Mouse (Mus musculus) E14TG2a.4 (cell line): ENCODE data around the gene Cdk2ap2.

Source experiments
- CTCF ChIP-seq: conservative IDR thresholded peaks from 2 replicates; pipeline ENCODE4 v1.5.1; 2014; ENCODE audit warnings: low read length
- NANOG ChIP-seq: IDR thresholded peaks from 2 replicates; pipeline ENCODE4 v1.6.1; 2014; ENCODE audit warnings: borderline replicate concordance, low read length, mixed read lengths
- POU5F1 ChIP-seq: IDR thresholded peaks from 2 replicates; pipeline ENCODE4 v1.6.1; 2014; ENCODE audit warnings: low read length, borderline replicate concordance

DNA sequence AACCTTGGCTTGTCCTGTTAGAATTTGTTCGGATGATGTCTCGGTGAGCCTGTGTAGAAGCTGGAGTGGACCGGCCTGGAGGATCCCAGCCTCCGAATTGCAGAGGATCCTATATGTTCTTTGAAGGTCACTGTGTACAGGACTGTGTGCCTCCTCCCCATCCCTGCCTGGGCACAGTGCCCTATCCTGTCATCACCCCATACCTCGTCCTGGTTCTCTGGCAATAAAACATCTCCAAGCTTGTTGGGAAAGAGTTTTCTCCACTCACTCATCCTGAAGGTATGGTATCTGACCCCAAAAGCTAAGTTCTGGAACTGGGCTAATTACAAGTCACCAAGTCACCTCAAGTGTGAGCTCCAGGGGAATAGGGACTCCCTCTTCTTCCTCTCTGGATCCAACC lies 9.9 kb upstream of the Cdk2ap2 start:
- TF ChIP-seq CTCF: no peak
- TF ChIP-seq NANOG: no peak
- TF ChIP-seq POU5F1: no peak
